Mouse (Mus musculus) CH12.LX (cell line): ENCODE data around the gene Parp3. TPM values are rescaled to one million over a fixed set of nuclear protein-coding genes. Genes with fewer than 3 reads are reported as not detected.

ENCODE experiments used
- DNase-seq: peaks from one replicate; pipeline ENCODE4 v3.0.0-alpha.2; 2013; ENCODE audit errors: extremely low read depth
- H3K27ac ChIP-seq: 2 replicates; pipeline ENCODE4 v1.5.1; 2012; ENCODE audit warnings: low read depth, mild to moderate bottlenecking, control low read depth, moderate library complexity; ENCODE audit not compliant: insufficient read depth
- H3K27me3 ChIP-seq: replicated peaks from 2 replicates; pipeline ENCODE3; 2012; ENCODE audit warnings: inconsistent platforms
- H3K36me3 ChIP-seq, 2 experiments: replicated peaks in 1 of 2; 2 replicates each; pipeline versions ENCODE3 to v1.6.1; 2012; ENCODE audit warnings: inconsistent platforms in 1 of 2, low read length in 1 of 2, mild to moderate bottlenecking in 1 of 2, mixed read lengths in 1 of 2, moderate library complexity in 1 of 2; ENCODE audit not compliant: control insufficient read depth in 1 of 2, insufficient read depth in 1 of 2
- H3K4me1 ChIP-seq, 2 experiments: 2 replicates each; pipeline ENCODE4 v1.6.1; 2012; ENCODE audit warnings: inconsistent platforms in 1 of 2, moderate library complexity in 1 of 2; ENCODE audit not compliant: insufficient read depth in 2 of 2, control insufficient read depth in 1 of 2
- H3K4me2 ChIP-seq: 2 replicates; pipeline ENCODE4 v1.6.1; 2012; ENCODE audit warnings: low read depth, mild to moderate bottlenecking, control low read depth; ENCODE audit not compliant: poor library complexity, insufficient read depth, severe bottlenecking
- H3K4me3 ChIP-seq, 3 experiments: fragments of 150-350 bp in 1 of 3; sonication (generic) in 1 of 3; replicated peaks in 1 of 3; 2 replicates each; pipeline versions ENCODE3 to v1.5.1; 2011 to 2012; ENCODE audit warnings: low read depth in 2 of 3, low read length in 2 of 3, mild to moderate bottlenecking in 2 of 3, moderate library complexity in 2 of 3, control low read depth in 1 of 3, improper control_type of control experiment in 1 of 3, inconsistent platforms in 1 of 3, mixed read lengths in 1 of 3; ENCODE audit not compliant: poor library complexity in 1 of 3
- H3K79me2 ChIP-seq: replicated peaks from 2 replicates; pipeline ENCODE4 v1.6.1; 2012; ENCODE audit warnings: mild to moderate bottlenecking, moderate library complexity; ENCODE audit not compliant: control insufficient read depth, poor library complexity, insufficient read depth, severe bottlenecking; ENCODE audit errors: extremely low read depth
- H3K9ac ChIP-seq: 2 replicates; pipeline ENCODE4 v1.6.1; 2012; ENCODE audit warnings: low read depth, mild to moderate bottlenecking, control low read depth, moderate library complexity; ENCODE audit not compliant: insufficient read depth
- H3K9me3 ChIP-seq: replicated peaks from 2 replicates; pipeline ENCODE3; 2012; ENCODE audit warnings: low read length, inconsistent platforms, mixed read lengths
- BHLHE40 ChIP-seq: IDR thresholded peaks from 2 replicates; pipeline ENCODE4 v1.6.1; 2011; ENCODE audit warnings: mild to moderate bottlenecking, low read depth, low read length, improper control_type of control experiment
- CHD1 ChIP-seq: IDR thresholded peaks from 2 replicates; pipeline ENCODE4 v1.6.1; 2012; ENCODE audit warnings: low read depth, low read length, improper control_type of control experiment, inconsistent platforms
- CHD2 ChIP-seq: IDR thresholded peaks from 2 replicates; pipeline ENCODE4 v1.6.1; 2011; ENCODE audit warnings: low read length, improper control_type of control experiment
- E2F4 ChIP-seq: IDR thresholded peaks from 2 replicates; pipeline ENCODE4 v1.6.1; 2011; ENCODE audit warnings: low read depth, low read length, improper control_type of control experiment; ENCODE audit not compliant: insufficient replicate concordance
- ELF1 ChIP-seq: IDR thresholded peaks from 2 replicates; pipeline ENCODE4 v1.6.1; 2014; ENCODE audit warnings: low read depth, mild to moderate bottlenecking, inconsistent platforms, low read length, improper control_type of control experiment
- EP300 ChIP-seq: IDR thresholded peaks from 2 replicates; pipeline ENCODE4 v1.6.1; 2011; ENCODE audit warnings: low read length, improper control_type of control experiment
- ETS1 ChIP-seq: conservative IDR thresholded peaks from 2 replicates; pipeline ENCODE4 v1.6.1; 2012; ENCODE audit warnings: low read depth, mild to moderate bottlenecking, inconsistent platforms, low read length, improper control_type of control experiment, moderate library complexity
- GABPA ChIP-seq: IDR thresholded peaks from 2 replicates; pipeline ENCODE4 v1.6.1; 2012; ENCODE audit warnings: low read depth, low read length, improper control_type of control experiment, inconsistent platforms; ENCODE audit not compliant: insufficient replicate concordance
- IRF4 ChIP-seq: IDR thresholded peaks from 2 replicates; pipeline ENCODE4 v1.6.1; 2014; ENCODE audit warnings: low read depth, mild to moderate bottlenecking, inconsistent platforms, low read length, improper control_type of control experiment
- JUN ChIP-seq: IDR thresholded peaks from 2 replicates; pipeline ENCODE4 v1.6.1; 2011; ENCODE audit warnings: low read depth, mild to moderate bottlenecking, low read length, improper control_type of control experiment, moderate library complexity; ENCODE audit not compliant: insufficient read depth
- JUND ChIP-seq: conservative IDR thresholded peaks from 2 replicates; pipeline ENCODE4 v1.6.1; 2011; ENCODE audit warnings: low read depth, low read length, improper control_type of control experiment
- KAT2A ChIP-seq: IDR thresholded peaks from 2 replicates; pipeline ENCODE4 v1.6.1; 2012; ENCODE audit warnings: low read length, improper control_type of control experiment, inconsistent platforms; ENCODE audit not compliant: insufficient replicate concordance
- MAX ChIP-seq: IDR thresholded peaks from 2 replicates; pipeline ENCODE4 v1.6.1; 2011; ENCODE audit warnings: low read length, improper control_type of control experiment
- MAZ ChIP-seq: IDR thresholded peaks from 2 replicates; pipeline ENCODE4 v1.6.1; 2012; ENCODE audit warnings: low read depth, mild to moderate bottlenecking, inconsistent platforms, low read length, improper control_type of control experiment, moderate library complexity
- MEF2A ChIP-seq: IDR thresholded peaks from 2 replicates; pipeline ENCODE4 v1.6.1; 2014; ENCODE audit warnings: low read depth, mild to moderate bottlenecking, inconsistent platforms, low read length, improper control_type of control experiment, borderline replicate concordance
- MXI1 ChIP-seq: IDR thresholded peaks from 2 replicates; pipeline ENCODE4 v1.6.1; 2011; ENCODE audit warnings: mild to moderate bottlenecking, low read depth, low read length, improper control_type of control experiment
- MYC ChIP-seq: IDR thresholded peaks from 2 replicates; pipeline ENCODE4 v1.6.1; 2011; ENCODE audit warnings: low read depth, mild to moderate bottlenecking, improper control_type of control experiment, low read length
- NELFE ChIP-seq: IDR thresholded peaks from 2 replicates; pipeline ENCODE4 v1.6.1; 2011; ENCODE audit warnings: low read depth, low read length, improper control_type of control experiment
- NRF1 ChIP-seq: IDR thresholded peaks from 2 replicates; pipeline ENCODE4 v1.6.1; 2014; ENCODE audit warnings: low read depth, mild to moderate bottlenecking, inconsistent platforms, low read length, improper control_type of control experiment, moderate library complexity
- PAX5 ChIP-seq: IDR thresholded peaks from 2 replicates; pipeline ENCODE4 v1.6.1; 2012; ENCODE audit warnings: low read length, inconsistent platforms, mixed read lengths
- POLR2A ChIP-seq: IDR thresholded peaks from 2 replicates; pipeline ENCODE4 v1.6.1; 2011; ENCODE audit warnings: low read depth, mild to moderate bottlenecking, improper control_type of control experiment, low read length
- POLR2AphosphoS2 ChIP-seq: IDR thresholded peaks from 2 replicates; pipeline ENCODE4 v1.6.1; 2011; ENCODE audit warnings: low read depth, low read length, improper control_type of control experiment
- RCOR1 ChIP-seq: conservative IDR thresholded peaks from 2 replicates; pipeline ENCODE4 v1.6.1; 2012; ENCODE audit warnings: low read depth, mild to moderate bottlenecking, inconsistent platforms, low read length, improper control_type of control experiment
- SIN3A ChIP-seq: IDR thresholded peaks from 2 replicates; pipeline ENCODE4 v1.6.1; 2012; ENCODE audit warnings: low read length, improper control_type of control experiment, inconsistent platforms
- SMC3 ChIP-seq: IDR thresholded peaks from 2 replicates; pipeline ENCODE4 v1.6.1; 2011; ENCODE audit warnings: low read depth, low read length, improper control_type of control experiment
- TBP ChIP-seq: conservative IDR thresholded peaks from 2 replicates; pipeline ENCODE4 v1.6.1; 2011; ENCODE audit warnings: low read depth, low read length, improper control_type of control experiment
- TCF12 ChIP-seq: IDR thresholded peaks from 2 replicates; pipeline ENCODE4 v1.6.1; 2014; ENCODE audit warnings: low read depth, mild to moderate bottlenecking, inconsistent platforms, low read length, improper control_type of control experiment
- UBTF ChIP-seq: IDR thresholded peaks from 2 replicates; pipeline ENCODE4 v1.6.1; 2012; ENCODE audit warnings: low read depth, mild to moderate bottlenecking, inconsistent platforms, low read length, improper control_type of control experiment, moderate library complexity
- USF1 ChIP-seq: IDR thresholded peaks from 2 replicates; pipeline ENCODE4 v1.6.1; 2014; ENCODE audit warnings: low read depth, mild to moderate bottlenecking, inconsistent platforms, low read length, improper control_type of control experiment
- USF2 ChIP-seq: conservative IDR thresholded peaks from 2 replicates; pipeline ENCODE4 v1.6.1; 2011; ENCODE audit warnings: low read depth, low read length, improper control_type of control experiment
- ZKSCAN1 ChIP-seq: IDR thresholded peaks from 2 replicates; pipeline ENCODE4 v1.6.1; 2012; ENCODE audit warnings: low read depth, inconsistent platforms, low read length, improper control_type of control experiment, borderline replicate concordance
- dilution Hi-C: fragments of 300-500 bp; cut with MboI; formaldehyde crosslinking; loops from 2 replicates; pipeline ENCODE4 v1.14.3; 2020; ENCODE audit warnings: low sequenced_read_pairs; ENCODE audit not compliant: extremely low pct_unique_long_range_greater_than_20kb, extremely low pct_ligation_motif_present
- in situ Hi-C: fragments of 300-500 bp; cut with MboI; formaldehyde crosslinking; loops from 3 replicates; pipeline ENCODE4 v1.14.3; 2019; ENCODE audit warnings: low sequenced_read_pairs, low pct_ligation_motif_present, low pct_unique_long_range_greater_than_20kb, mixed read lengths
- polyA plus RNA-seq: library from polyadenylated mRNA; unstranded; fragments of >175 nt; gene quantifications from 2 replicates; pipeline ENCODE4 v1.2.1, GENCODE M21; 2012; ENCODE audit warnings: low read depth; ENCODE audit not compliant: insufficient read length
- total RNA-seq, 2 experiments: library from RNA; depleted of rRNA; stranded (reverse); fragments of 300-350 nt in 1 of 2; fragments of >200 nt in 1 of 2; gene quantifications; 2 replicates each; pipeline ENCODE4 v1.2.3; 2012 to 2014

Gene Parp3
- total and polyA plus RNA-seq, 3 experiments = 10.3 to 24.6 (median 12.9) TPM

DNA sequence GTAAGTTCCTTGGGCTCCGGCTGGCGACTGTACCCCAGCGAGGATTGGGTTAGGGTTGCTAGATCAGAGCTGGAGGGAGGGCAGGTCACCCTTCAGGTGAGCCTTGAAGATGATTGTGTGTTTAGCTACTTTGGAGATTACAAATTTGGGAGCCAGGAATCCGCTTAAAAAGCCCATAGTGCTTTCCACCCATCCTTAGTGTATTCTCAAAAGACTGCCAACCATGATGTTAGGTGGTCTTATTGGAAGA lies 46.8 kb downstream of the Parp3 start:
- Histone ChIP-seq H3K79me2 (peaks cover 27% of the 10 kb centered on the region), H3K4me2 (peak overlapping the region; percentile 85; the same call in 1 of the 2 replicates), H3K9me3 (no peaks in the 10 kb centered on the region), H3K9ac (peak overlapping the region; percentile 100), H3K27ac (peak overlapping the region; percentile 81), H3K4me1 (peaks cover 2 to 26% of the 10 kb centered on the region in 2 experiments; a peak in 3 of 4 replicates), H3K36me3 (peaks cover 43 to 47% of the 10 kb centered on the region in 2 experiments)
- no peak for DNase-seq
- in situ Hi-C loops = no loop called here
- no peak; the same call in 1 of the 2 replicates for TF ChIP-seq SIN3A
- no peak for TF ChIP-seq BHLHE40
- TF ChIP-seq UBTF = no peak
- 0 out of 2 replicates have a peak, but pooled peaks have one; percentile 77 for TF ChIP-seq CHD1
- TF ChIP-seq ETS1 = no peak
- no peak for TF ChIP-seq GABPA
- TF ChIP-seq, all 38 proteins: peak for 1
- H3K4me3 ChIP-seq = peak overlapping the region; percentile 81 to 100 (median 95)
- H3K27me3 ChIP-seq = no peaks in the 10 kb centered on the region
- dilution Hi-C loops = no loop called here

DNA sequence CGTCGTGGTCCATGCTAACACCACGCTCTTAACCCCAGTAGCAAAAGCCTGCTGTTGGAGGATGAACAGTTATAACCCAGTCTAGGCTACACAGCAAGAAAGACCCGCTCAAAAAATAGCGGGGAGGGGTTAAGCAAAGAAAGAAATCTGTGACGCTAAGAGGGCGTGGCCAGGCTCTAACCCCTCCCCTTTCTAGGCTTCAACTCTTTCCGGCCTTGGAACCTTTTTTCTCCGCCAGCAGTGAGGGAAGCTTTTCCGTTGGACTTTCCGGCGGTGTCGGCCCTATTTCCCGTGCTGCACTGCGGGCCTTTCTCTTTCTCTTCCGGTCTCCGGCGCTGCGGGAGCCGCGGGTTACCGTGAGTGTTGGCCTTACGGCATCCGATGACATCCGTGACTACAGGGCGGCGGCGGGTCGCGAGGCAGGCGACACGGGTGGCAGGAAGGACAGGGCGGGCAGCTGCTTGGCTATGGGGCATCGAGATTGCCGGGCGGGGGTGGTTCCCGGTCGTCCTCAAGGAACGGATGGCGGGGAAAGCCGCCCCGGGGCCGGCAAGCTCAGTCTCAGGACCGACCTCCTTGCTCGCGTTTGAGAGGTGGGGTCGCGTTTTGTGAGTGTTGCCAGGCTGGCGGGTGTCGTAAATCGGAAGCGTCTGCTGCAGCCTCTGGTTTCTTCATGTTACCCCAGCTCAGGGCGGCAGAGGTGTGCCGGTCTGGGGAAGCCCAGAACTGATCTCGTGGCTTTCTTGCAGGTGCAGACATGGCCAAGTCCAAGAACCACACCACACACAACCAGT lies 47.3 kb downstream of the Parp3 start, which contains the start of gene Rpl29:
Rpl29 (plus strand) TSS at position 234 of the 794 bp plus-strand sequence.
- Histone ChIP-seq H3K9me3 (no peaks in the 10 kb centered on the region), H3K4me3 (peak within 1 kb of the TSS; percentile 81 to 100 (median 95)), H3K27me3 (no peaks in the 10 kb centered on the region), H3K4me2 (peak within 1 kb of the TSS; percentile 97), H3K27ac (peak within 1 kb of the TSS; percentile 81), H3K9ac (peak within 1 kb of the TSS; percentile 100), H3K4me1 (peaks cover 2 to 23% of the 10 kb centered on the region in 2 experiments; a peak in 3 of 4 replicates), H3K36me3 (peaks cover 40 to 42% of the 10 kb centered on the region in 2 experiments), H3K79me2 (peaks cover 27% of the 10 kb centered on the region)
- in situ Hi-C loops (no loop called here), dilution Hi-C loops (no loop called here)
- peak; percentile 99 for DNase-seq
- TF ChIP-seq TBP = peak; percentile 96
- TF ChIP-seq EP300 = no peak
- TF ChIP-seq USF1 = no peak
- TF ChIP-seq MXI1 = no peak; the same call in 1 of the 2 replicates
- no peak for TF ChIP-seq RCOR1
- peak; percentile 95 for TF ChIP-seq KAT2A
- peak; percentile 52; the same call in 1 of the 2 replicates for TF ChIP-seq CHD2
- TF ChIP-seq POLR2A = peak; percentile 92
- peak; percentile 85; the same call in 1 of the 2 replicates for TF ChIP-seq POLR2AphosphoS2
- TF ChIP-seq JUND = no peak
- no peak for TF ChIP-seq SMC3
- peak; percentile 97 for TF ChIP-seq TCF12
- peak; percentile 87; the same call in 1 of the 2 replicates for TF ChIP-seq MYC
- TF ChIP-seq MAZ = peak; percentile 76; the same call in 1 of the 2 replicates
- TF ChIP-seq ZKSCAN1 = no peak
- no peak for TF ChIP-seq PAX5
- peak; percentile 92 for TF ChIP-seq ELF1
- no peak for TF ChIP-seq BHLHE40
- TF ChIP-seq IRF4 = peak; percentile 70
- peak; percentile 95 for TF ChIP-seq NELFE
- TF ChIP-seq NRF1 = no peak
- TF ChIP-seq USF2 = no peak
- TF ChIP-seq CHD1 = no peak
- TF ChIP-seq MAX = peak; percentile 84; the same call in 1 of the 2 replicates
- TF ChIP-seq GABPA = no peak; the same call in 1 of the 2 replicates
- TF ChIP-seq E2F4 = no peak; the same call in 1 of the 2 replicates
- TF ChIP-seq MEF2A = no peak; the same call in none of the 2 replicates
- TF ChIP-seq JUN = no peak
